Mouse (Mus musculus) gonadal fat pad, adult 2 months (tissue): ENCODE data around the gene Gnai3. TPM values are rescaled to one million over a fixed set of nuclear protein-coding genes. Genes with fewer than 3 reads are reported as not detected.

ENCODE experiments used
- DNase-seq: peaks from one replicate; pipeline ENCODE4 v3.0.0-alpha.2; 2012; ENCODE audit warnings: low read depth
- polyA plus RNA-seq: library from polyadenylated mRNA; depleted of rRNA; stranded (reverse); fragments of >200 nt; gene quantifications from 2 replicates; pipeline ENCODE4 v1.2.3, GENCODE M21; 2012

The Gnai3 gene
- polyA plus RNA-seq, 1 experiment, result 35.9 TPM

DNA sequence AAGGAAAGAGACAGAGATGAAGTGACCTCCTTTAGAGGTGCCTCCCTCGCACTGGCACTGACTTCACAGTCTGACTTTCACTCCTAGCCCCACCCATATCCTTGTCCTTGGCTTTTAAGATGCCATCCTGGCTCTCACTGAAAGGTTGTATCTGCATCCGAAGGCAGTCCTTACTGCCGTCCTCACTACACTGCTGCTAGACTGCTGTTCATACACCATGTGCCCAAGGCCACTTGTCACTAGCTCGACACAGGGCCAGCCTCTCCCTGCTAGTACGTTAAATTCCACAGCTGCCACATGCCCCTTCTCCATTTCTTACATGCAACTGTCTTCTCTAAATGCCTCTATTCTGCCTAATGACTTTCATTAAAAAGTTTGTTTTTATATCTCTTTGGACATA is 34.6 kb downstream of the Gnai3 start:
- DNase-seq, result no peak

DNA sequence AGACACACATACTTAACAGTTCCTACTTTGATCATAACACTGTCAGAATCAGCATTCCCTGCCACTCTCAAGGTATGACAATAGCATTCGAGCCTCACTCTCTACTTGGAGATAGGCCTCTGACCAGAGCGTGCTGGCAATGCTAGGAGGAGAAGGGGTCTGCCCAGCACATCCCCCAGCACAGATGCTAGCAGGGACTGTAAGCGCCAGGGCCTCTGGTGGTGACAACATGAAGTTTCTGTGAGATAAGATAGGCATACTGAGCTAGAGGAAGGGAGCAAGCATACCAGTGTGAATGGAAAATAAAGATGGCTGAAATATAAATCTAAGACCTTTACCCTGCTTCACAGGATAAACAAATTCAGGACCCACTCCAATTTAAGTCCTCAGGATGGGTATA is 40.7 kb downstream of the Gnai3 start:
- no peak for DNase-seq

DNA sequence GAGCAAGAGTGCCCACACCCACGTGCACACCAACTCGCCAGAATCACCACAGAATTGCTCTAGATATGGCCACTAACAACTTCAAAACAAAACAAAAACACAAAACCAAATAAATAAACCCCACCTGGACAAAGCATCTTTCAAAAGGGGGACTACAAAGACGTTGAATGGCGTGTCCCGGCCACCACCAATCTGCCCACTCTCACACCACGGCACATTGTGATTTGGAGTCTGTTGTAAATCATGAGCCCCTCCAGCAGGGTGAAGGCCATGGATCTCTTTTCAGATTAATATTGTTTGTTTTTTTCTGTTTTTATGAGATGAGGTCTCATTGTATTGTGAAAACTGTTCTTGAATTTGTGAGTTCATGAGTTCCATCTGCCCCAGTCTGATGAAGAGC is 43.9 kb downstream of the Gnai3 start:
- DNase-seq, result no peak

DNA sequence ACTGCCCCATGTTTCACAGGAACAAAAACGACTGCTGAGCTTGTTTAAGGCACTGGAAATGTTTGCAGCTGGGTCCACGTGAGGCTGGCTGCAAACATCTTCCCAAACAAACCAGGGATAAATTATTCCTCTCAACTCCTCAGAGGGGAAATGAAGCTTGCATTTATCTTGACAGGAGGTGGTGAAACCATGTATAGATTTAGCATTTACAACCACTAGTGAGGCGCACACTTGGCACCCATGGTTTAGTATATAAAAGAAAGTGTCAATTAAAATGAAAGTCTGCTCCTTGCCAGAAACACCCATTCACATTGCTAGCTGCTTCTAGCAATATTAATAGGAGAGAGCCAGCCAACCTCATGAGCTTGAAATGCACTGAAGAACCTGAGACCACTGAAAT is 44.4 kb downstream of the Gnai3 start:
- no peak for DNase-seq

DNA sequence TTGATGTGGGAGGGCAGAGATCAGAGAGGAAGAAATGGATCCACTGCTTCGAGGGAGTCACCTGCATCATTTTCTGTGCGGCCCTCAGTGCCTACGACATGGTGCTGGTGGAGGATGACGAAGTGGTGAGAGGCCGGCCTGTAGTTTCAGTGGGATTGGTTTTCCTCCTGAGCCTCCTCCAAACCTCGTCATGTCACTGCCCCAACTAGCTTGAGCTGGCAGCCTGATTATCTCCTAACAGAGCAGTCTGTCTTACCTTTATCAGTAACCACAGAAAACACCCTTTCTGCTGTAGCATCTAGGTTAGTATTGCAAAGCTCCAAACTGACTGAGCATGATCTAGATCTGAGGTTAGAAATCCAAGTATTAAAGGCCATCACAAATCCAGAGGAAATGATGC is 47.6 kb downstream of the Gnai3 start:
- DNase-seq, result no peak

DNA sequence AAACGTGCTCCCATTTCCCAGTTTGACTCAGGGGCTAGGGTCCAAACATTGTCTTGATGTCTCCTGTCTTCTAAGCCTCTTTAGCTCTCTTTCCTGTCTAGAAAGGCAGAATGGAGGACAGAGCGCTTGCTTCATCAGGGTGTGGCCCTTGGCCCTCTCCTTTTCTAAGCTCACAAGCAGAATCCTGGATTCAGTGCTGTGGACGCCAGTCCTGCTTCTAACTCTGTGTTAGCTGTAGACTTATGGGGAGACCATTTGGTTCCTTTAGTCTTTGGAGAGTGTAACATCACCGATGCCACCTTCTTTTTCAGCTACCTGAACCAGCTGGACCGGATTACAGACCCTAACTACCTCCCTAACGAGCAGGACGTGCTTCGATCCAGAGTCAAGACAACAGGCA is 48.3 kb downstream of the Gnai3 start:
- no peak for DNase-seq

DNA sequence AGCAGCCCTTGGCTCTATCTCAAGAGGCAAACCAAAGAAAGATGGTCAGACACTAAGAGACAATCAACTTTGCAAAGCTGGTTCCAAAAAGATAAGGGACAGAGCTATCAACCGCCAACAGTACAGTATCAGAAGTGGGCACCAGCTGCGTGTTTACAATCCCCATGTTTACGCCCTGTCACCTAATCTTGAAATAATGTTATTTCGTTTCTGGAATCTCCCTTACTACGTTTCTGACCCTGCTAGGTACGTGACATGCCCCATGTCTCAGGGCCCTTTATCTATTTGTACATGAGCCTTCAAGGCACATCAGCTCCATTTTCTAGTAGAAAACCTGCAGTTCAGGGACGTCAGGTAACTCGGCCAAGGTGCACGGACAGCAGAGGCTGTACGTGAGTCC is 49.2 kb downstream of the Gnai3 start:
- DNase-seq, result no peak

DNA sequence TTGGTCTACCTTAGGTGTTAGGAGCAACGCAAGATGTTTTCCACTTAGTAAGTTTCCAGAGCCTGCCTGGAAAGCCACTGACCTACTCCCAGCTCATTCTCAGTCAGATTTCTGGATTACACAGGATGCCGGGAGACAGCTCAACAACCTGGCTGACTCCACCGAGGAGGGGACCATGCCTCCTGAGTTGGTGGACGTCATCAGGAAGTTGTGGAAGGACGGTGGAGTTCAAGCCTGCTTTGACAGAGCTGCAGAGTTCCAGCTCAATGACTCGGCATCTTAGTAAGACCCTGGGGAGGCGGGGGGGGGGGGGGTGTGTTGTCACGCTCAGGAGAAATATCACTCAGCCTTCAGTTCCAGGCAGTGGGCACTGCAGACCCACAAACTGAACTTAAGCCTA is 49.7 kb downstream of the Gnai3 start:
- no peak for DNase-seq

DNA sequence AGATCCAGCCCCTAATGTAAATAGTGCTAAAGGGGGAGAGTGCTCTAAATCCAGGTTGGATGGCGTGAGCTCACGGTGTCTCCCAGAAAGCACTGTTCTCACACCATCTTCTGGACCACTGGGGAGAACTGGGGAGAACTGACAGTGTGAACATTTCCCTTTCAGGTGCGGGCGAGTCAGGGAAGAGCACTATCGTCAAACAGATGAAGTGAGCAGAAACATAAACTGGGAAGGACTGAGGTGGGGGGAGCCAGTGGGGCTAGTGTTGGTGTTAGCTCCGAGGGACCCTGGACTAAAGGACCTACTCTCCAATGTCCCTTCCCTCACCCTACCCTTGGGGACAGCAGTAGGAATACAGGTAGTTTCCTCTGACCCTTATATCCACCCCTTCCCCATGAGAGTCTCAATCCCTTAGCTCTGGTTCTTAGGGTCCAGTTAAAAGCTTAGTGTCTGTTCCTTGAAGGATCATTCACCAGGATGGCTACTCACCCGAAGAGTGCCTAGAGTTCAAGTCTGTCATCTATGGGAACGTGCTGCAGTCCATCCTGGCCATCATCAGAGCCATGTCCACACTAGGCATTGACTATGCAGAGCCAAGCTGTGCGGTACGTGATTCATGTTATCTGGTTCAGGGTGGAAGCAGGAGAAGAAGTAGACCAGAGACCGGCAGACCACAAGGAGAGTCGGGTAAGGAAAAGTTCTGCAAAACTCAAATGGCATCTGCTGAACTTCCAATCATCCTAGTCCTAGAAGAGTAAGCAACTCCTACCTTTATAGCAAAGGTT is 50.8 kb downstream of the Gnai3 start:
- no peak for DNase-seq

DNA sequence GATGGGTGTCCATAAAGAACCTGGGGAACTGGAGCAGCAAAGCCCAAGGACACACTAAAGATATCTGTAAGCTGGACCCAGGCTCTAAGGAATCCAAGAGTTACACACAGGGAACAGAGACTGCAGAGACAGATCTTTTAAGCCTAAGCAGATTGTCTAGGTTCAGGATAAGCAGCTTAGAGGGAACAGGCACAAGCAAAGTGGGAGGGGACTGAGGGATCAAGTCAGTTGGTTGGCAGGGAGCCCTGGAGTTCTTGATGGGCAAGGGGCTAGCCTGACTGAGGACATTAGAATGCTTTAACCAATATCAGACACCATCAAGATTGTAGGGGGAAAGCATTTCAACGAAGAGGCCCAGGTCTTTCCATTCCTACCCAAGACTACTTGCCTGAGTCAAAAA is 51.8 kb downstream of the Gnai3 start:
- DNase-seq, result no peak

DNA sequence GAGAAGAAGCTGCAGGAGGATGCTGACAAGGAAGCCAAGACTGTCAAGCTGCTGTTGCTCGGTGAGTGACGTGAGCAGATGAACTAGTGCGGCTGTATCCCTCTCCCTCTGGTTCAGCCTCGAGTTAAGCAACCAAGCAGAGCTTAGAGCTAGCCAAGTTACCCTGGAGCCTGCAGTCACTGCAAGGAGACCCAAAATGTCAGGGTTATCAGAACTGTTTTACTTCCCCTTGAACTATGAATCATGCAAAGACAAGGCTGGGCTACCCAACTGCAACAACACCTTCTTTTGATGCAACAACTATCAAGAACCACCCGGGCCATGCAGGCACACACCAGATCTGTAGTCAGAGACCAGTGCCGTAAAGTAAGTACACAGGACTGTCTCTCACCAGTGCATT is 52.6 kb downstream of the Gnai3 start:
- DNase-seq, result no peak

DNA sequence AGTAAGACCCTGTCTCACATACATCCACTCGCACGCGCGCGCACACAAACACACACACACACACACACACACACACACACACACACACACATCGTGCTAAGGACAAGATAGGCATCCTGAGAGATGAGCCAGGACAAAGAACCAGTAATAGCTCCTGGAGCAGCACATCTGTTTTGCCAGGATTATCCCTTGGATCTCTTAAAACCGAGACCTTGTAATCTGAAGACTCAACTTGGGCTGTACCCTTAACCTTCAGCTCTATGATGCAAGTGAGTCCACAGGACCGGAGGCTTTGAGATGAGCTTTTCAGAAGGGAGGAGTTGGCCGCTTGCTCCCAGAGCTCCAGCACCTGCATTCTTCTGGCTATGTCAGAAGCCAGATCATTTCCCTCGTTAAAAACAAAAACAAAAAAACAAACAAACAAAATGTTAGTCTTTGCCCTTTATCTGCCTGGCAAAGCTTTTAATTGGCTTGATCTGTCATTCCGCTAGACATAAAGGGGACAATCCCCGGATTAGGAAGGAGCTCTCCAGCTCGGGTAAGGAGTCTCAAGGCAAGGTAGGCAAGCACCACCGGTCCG is 53.3 kb downstream of the Gnai3 start, which contains the start of gene Gnat2:
Gnat2 (plus strand) TSS at position 254 of the 580 bp plus-strand sequence.
- DNase-seq, result no peak

DNA sequence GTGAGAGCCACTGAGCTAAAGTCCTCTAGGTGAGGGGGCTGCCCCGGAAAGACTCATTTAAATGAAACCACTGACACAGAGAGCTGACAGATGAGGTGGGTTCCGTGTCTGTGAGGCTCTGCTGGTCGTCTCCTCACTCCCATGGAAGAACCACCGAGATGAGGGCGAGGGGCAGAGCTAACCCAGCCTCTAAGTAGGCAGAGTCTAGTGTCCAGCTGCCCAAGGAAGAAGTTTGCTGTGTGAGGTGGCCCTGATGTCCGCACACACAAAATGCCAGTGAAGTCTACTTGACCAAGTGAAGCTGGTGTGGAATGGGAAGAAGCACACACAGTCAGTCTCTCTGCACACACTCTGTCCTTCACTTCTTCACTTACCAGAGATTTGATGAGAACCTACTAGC is 53.9 kb downstream of the Gnai3 start:
- DNase-seq, result no peak

DNA sequence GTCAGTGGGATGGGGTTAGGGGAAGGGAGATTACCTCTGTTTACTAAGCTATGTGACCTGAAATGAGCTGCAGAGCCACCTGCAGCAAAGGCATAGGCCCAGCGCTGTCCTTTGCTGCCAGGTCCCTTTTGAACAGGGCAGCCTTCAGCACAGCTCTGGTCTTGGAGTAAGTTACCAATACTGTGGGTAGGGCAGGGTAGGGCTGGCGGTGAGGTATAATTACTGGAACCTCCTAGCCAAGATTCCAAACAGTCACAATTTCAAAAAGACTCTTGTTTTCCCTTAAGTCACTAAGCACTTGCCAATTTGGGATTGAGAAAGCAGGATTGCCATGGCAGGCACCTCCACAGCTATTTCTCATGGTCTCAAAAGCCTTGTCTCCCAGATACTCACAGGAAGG is 55.4 kb downstream of the Gnai3 start:
- no peak for DNase-seq

DNA sequence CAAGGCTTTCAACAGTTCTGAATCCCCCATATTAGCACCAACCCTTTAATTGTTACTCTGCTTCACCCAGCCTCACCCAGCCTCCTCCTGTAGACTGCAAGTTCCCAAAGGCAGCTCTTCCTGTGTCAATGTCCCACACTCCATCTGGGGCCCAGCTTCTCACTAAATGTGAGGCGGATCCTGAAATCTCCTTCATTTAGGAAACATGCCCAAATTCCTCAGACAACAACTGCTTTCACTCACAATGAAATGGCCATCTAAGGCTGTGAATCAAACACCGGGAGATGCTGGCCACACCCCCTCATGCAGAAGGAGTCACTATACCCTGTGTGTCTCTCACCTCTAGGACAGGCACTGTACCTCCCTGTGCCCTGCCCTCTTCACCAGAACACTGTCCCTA is 56.0 kb downstream of the Gnai3 start:
- DNase-seq, result no peak

DNA sequence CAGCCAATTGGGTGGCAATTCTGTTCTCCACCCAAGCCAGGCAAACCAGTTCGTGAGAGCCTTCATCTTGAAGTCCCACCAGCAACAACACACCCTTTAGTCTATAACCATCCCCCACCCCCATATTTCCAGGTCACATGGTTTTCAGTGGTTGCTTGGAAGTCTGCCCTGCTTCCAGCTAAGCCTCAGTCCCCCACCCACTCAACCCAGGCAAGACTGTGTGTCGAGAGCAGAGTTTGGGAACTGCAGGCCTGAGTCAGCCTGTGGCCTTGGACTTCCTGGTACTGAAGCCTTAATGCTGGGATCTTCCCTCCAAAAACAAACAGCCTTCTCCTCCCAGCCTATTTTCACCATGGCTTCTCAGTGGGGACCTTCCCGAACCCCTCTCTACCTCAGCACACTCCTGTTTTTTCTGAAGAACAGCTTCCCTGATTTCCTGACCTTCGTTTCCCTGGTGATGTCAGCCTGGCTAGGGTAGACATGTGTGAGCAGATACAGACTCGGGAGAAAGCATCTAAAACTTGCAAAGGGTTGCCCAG is 57.0 kb downstream of the Gnai3 start:
- no peak for DNase-seq

DNA sequence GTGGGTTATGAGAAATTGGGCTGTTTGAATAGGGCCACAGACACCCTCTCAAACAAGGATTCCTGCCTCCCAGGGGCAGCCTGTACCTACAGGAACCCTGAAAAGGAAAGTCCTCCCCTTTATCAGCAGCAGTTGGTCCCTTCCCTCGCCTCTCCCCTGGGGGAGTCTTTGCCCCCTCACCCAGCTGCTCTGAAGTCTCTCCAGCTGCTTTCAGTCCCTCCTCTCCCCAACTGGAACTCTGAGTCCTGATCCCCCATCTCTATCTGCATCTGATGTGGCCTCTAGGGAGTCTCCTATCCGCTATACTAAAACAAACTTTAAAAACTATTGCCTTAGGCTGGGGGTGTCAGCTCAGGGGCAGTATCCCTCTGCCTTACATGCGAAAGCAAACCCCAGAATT is 58.6 kb downstream of the Gnai3 start:
- no peak for DNase-seq

DNA sequence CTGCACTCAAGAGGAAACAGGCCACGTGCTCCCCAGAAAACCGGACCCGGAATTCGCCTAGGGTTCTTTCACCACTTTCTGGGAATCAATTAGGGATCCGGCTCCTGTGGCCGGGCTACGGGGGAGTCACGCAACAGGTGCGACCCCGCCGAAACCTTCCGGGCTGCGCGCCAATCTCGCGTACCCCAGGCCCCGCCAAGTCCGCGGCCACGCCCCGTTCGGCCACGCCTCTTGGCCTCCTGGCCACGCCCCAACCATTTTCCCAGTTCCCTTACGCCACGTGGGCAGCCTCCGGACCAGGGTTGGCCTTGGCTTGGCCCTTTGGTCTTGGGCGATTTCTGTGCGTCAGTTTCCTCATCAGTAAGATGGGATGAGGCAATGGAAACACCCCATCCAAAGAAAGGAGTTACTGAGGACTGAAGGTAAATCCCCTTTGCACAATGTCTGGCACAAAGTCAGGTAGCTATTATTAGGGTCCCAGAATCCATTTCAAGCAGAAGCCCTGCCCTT is 59.4 kb downstream of the Gnai3 start, which contains the start of gene Ampd2:
Ampd2 (minus strand) TSS at position 182 of the 510 bp plus-strand sequence.
- no peak for DNase-seq

DNA sequence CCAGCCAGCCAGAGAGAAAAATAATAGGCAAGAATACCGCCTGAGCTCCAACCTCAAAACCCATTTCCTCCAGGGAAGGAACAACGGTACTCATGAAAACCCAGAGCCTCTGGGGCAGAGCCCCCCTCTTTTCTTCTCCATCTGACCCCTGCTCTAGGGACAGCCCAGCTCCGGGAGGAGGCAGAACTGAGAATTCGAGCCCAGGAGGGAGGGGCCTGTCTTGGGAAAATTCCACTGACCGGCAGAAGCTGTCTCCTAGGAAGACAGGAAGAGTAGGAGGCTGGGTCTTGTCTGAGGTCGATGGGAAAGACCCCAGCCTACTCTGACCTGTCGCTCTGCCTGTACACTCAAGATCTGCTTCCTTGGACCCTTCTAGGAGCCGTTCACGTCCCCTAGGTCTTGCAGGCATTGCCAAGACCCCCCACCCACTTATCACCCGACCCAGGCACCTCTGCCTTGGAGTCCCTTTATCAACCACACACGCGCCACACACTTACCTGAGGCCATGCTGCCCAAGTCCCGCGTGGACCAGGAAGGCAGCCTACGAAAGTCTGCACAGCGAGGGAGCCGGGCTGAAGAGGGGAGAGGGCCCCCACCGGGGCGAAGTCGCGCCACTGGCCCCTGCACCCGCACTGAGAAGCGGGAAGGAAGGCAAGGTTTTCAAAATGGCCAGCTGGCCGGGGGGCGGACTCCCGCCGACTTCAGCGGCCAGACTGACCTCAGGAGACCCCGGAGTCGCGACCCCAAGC is 60.1 kb downstream of the Gnai3 start:
- DNase-seq, result no peak

DNA sequence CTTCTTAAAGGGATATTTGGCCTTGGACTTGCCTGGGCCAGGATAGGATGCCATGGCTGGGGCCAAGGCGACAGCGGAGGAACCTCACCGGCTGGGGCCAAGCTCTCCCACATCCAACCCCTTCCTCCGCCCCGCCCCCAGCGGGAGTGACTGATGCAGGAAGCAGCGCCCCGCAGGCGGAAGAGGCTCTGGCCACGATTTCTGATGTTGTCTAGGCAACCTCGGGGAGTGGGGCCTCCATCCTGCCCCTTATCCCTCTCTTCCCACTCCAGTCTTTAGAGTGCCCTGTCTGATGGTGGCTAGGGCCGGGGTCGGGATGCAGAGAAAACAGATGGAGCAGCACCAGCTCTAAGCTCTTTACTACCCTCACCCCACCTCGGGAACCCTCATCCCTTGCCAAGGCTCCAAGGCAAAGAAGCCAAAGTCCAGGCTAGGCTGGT is 60.6 kb downstream of the Gnai3 start:
- no peak for DNase-seq

DNA sequence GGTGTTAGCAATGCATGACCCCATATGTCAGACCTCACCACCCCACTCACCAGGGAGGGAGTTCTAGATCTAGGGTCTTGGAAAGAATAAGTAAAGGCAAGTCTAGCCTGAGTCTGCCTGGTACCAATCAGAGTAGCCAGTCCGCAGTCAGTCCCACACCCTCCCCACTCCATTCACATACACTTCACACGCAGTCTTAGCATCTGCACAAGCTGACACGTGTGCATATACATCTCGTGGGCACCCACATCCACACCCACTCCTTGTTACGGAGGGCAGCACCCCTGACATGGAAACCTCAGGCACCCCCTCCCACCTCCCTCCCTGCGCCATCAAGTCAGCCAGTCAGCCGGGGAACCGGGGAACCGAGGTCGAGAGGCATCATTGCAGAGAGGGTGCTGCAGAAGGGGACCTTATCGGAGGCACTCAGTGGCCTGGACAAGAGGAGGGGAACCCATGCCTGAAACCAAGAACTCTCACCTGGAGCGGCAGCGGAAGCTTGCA is 61.1 kb downstream of the Gnai3 start:
- no peak for DNase-seq

DNA sequence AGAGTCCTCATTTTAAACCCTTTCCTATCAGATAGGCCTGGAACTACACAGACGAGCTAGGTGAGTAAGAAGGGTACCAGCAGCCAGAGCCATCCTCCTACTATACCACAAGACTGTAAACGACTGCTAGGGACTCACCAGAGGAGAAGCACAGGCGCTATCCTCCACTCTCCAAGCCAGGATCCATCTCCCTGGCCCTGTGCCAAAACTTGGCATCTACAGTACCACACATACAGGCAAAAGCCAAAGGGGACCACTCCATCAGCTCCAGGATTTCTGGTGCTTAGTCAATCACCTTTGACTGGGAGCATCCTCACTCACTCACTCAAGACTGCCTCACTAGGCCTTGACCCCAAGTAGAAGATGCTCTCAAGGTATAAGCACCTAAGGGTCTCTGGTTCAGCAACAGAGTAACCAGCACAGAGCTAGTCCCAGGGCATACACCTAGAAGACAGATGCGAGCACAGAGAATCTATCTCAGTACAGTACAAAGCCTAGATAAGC is 62.0 kb downstream of the Gnai3 start:
- DNase-seq, result no peak
